Comparison of ENCODE assay signal across 32 mouse cellular contexts in the genomic region with DNA sequence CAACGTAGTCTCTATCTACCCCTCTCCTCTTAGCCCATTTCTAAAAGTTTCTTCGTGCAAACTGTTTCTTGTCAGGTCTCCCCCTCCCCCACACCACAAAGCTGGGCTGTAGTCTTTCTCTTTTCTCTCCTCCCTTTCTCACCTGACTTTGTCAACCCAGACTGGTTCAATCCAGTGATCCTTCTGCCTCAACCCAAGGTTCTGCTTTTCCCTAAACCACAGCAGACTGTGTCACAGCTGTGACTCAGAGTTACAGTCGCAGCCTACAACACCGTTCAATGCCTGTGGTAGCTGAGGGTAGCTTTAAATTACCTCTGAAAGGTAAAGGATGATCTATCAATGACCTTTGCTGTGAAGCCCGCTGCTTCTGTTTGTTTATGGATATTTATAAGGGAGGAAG. TPM values are rescaled to one million over a fixed set of nuclear protein-coding genes. Genes with fewer than 3 reads are reported as not detected.
DNase-seq lines count a peak whose midpoint lies in the region; ATAC-seq and TF ChIP-seq lines count a peak whose summit lies in the region.
"Had no signal": no experiment of that assay in that cellular context is flagged by ENCODE, and none has a peak within 500 bp of the region (broad histone marks: within the 10 kb centered on the region; RNA-seq: fewer than 3 reads in every experiment).

No protein-coding gene starts in this region.

- POLR2A ChIA-PET in Patski (lab: Charles Lee): interaction anchor here (0.8 to 2.4 kb wide), 3 partner anchors 61 to 64 kb away, joined by 4 to 6 read pairs (median 5); no protein-coding TSS in a partner anchor

- H3K9ac ChIP-seq in neural tube, embryonic 15.5 days (replicated peaks): no peak overlapping the region
- H3K9ac ChIP-seq: embryonic facial prominence, embryonic 13.5 days; forebrain, embryonic 12.5 days; forebrain, embryonic 15.5 days; heart, embryonic 12.5 days; heart, embryonic 15.5 days; hindbrain, embryonic 14.5 days had no signal

- H3K27me3 ChIP-seq in Patski: no peaks in the 10 kb centered on the region
- peaks cover 6% of the 10 kb centered on the region; the same call in 1 of the 2 replicates for H3K27me3 ChIP-seq in neural tube, embryonic 15.5 days (replicated peaks)
- H3K27me3 ChIP-seq: CH12.LX had no signal

- H3K4me3 ChIP-seq in neural tube, embryonic 15.5 days (replicated peaks): no peak overlapping the region
- H3K4me3 ChIP-seq: embryonic facial prominence, embryonic 10.5 days; embryonic facial prominence, embryonic 13.5 days; erythroblast, embryonic 14.5 days; forebrain, embryonic 12.5 days; forebrain, embryonic 15.5 days; heart, embryonic 12.5 days; heart, embryonic 15.5 days had no signal

- 77% methylated on average over 5 of the region's 5 CpGs for WGBS in neural tube, embryonic 15.5 days

- CTCF ChIA-PET in Patski (lab: Charles Lee): interaction anchor here (1.2 to 3.9 kb wide), 5 partner anchors 8 to 150 kb away, joined by 3 to 29 read pairs (median 6); no protein-coding TSS in a partner anchor

- no peak overlapping the region for H3K27ac ChIP-seq in neural tube, embryonic 15.5 days (replicated peaks)
- H3K27ac ChIP-seq: embryonic facial prominence, embryonic 10.5 days; embryonic facial prominence, embryonic 13.5 days; forebrain, embryonic 12.5 days; forebrain, embryonic 15.5 days; heart, embryonic 15.5 days; hindbrain, embryonic 14.5 days; hindbrain, postnatal 0 days had no signal

- peak; percentile 23 for ATAC-seq in Patski
- ATAC-seq in megakaryocyte progenitor cell, adult 5-6 weeks (replicated peaks; ENCODE audit: poor library complexity): peak; percentile 34
- ATAC-seq in neural tube, embryonic 15.5 days (ENCODE audit: low FRiP score): no peak
- ATAC-seq: forebrain, embryonic 15.5 days; hindbrain, postnatal 0 days; inflammation-experienced regulatory T-cells, adult 6 months; intestine, embryonic 16.5 days had no signal

- H3K4me1 ChIP-seq in neural tube, embryonic 15.5 days: no peaks in the 10 kb centered on the region
- H3K4me1 ChIP-seq: embryonic facial prominence, embryonic 10.5 days; embryonic facial prominence, embryonic 13.5 days; forebrain, embryonic 12.5 days; forebrain, embryonic 15.5 days; heart, embryonic 12.5 days; heart, embryonic 15.5 days had no signal

- no peak overlapping the region for H3K4me2 ChIP-seq in neural tube, embryonic 15.5 days
- H3K4me2 ChIP-seq: embryonic facial prominence, embryonic 13.5 days; forebrain, embryonic 12.5 days; forebrain, embryonic 15.5 days; heart, embryonic 12.5 days; heart, embryonic 15.5 days; hindbrain, embryonic 14.5 days had no signal

- TF ChIP-seq CTCF in Patski (IDR thresholded peaks at IDR 0.05): no peak

- DNase-seq in 3T3-L1 (ENCODE audit: low read depth, low spot score): peak; percentile 15
- peak; percentile 30 for DNase-seq in 416B (ENCODE audit: low read depth)
- no peak for DNase-seq in Patski (ENCODE audit: low read depth, low spot score)
- DNase-seq in ovary, postnatal 36 days (ENCODE audit: low spot score): no peak
- no peak for DNase-seq in kidney, postnatal 4 days
- DNase-seq: adrenal gland, adult 2 months; adrenal gland, postnatal 14 days; B cell, adult 2 months; cerebellum, adult 11-12 months; cerebellum, adult 8-10 months; cerebellum, postnatal 36 days; embryo, embryonic 11 days; gastrocnemius, postnatal 10 days; gastrocnemius, postnatal 36 days; heart, adult 18-20 months; heart, postnatal 10 days; heart, postnatal 4 days had no signal

- H3K9me3 ChIP-seq in neural tube, embryonic 15.5 days (replicated peaks): no peaks in the 10 kb centered on the region
- H3K9me3 ChIP-seq: embryonic facial prominence, embryonic 10.5 days; embryonic facial prominence, embryonic 13.5 days; forebrain, embryonic 12.5 days; forebrain, embryonic 15.5 days; heart, embryonic 12.5 days; heart, embryonic 15.5 days had no signal

- in situ Hi-C loops in Patski (cut with MboI; ENCODE audit: low pct_unique_long_range_greater_than_20kb): loop anchor here (5.0 kb wide), 2 partner anchors 64 to 144 kb away; no protein-coding TSS in a partner anchor

- no peaks in the 10 kb centered on the region for H3K36me3 ChIP-seq in neural tube, embryonic 15.5 days
- H3K36me3 ChIP-seq: embryonic facial prominence, embryonic 10.5 days; embryonic facial prominence, embryonic 13.5 days; forebrain, embryonic 12.5 days; forebrain, embryonic 15.5 days; heart, embryonic 12.5 days; heart, embryonic 15.5 days had no signal

RNA-seq across cellular contexts. Expression of a gene that starts 21.3 kb away (rescaled TPM):
- not detected for polyA plus RNA-seq in Patski (2021)
- 0.10 TPM in 1 of 2 replicates, not detected in the other for total RNA-seq in megakaryocyte progenitor cell, adult 5-6 weeks (2015)
- 0.14 TPM in 1 of 2 replicates, not detected in the other for total RNA-seq in megakaryocyte progenitor cell, adult 5-6 weeks (2017)
- polyA plus RNA-seq in neural tube, embryonic 15.5 days (2015; fragmentation: Nextera tagmentation; extraction: Ambion mirVana): 2.3 and 2.4 TPM in 2 replicates
- total RNA-seq: CH12.LX; gastrocnemius, adult 18-20 months; gastrocnemius, postnatal 36 days had no signal
- polyA plus RNA-seq: erythroblast, embryonic 14.5 days had no signal

Comparison
In these comparisons a context has a peak if more than half of its experiments do, and no peak if none do; other contexts are left out.
1. DNase-seq: peak in 3T3-L1 (single experiment) and 416B (single experiment); none in Patski (single experiment), ovary, postnatal 36 days (single experiment) and kidney, postnatal 4 days (0 of 2).